Mouse (Mus musculus) urinary bladder, postnatal 10 days (tissue): Measurements from ENCODE around the gene Tdrd5.
"Not testable (repeated sequence)": the region's sequence is repeated elsewhere in the genome, so short reads cannot be mapped to it uniquely, and the experiment has no call there.

Source experiments
- DNase-seq: peaks from one replicate; pipeline ENCODE4 v3.0.0; 2022; ENCODE audit warnings: low spot score

Gene Tdrd5

DNA sequence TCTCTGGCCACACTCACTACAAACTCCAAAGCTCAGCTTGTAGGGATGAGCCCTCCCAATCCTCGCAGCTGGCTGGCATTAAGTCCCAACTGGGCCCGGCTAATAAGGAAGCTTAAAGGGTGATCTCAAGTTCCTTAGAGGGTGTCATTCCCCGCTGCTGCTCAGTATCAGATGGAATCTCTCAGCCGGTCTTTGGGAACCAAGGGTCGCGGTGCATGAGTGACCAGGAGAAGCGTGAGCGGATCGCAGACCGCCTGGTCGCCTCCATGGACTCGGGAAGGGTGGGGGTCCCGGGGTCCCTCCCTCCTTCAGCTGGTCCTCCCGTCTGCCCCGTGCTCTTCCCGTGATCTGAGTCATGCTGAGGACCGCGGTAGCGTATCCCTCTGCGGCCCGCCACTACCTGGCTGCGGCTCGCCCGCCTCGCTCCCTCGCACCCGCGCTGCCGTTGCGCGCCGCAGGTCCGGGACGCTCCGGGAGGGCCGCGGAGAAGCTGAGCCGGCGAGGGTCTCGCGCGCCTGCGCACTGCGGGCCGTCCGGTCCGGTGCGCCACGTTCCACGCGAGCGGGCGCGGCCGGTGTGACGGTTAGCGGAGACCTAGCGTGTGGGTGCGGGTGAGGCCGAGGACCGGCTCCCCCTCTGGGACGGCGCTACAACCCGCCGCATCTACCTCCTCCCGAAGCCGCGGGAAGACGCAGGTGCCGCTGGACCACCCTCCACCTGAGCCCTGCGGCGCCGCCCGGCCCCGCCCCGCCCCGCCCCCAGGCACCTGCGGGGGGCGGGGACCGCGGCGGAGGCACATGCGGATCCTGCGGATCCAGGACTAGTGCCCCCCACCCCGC is at the start of gene Tdrd5:
Gene Tdrd5 (minus strand): TSS at position 754 of the 839 bp plus-strand sequence.
- no peak for DNase-seq

DNA sequence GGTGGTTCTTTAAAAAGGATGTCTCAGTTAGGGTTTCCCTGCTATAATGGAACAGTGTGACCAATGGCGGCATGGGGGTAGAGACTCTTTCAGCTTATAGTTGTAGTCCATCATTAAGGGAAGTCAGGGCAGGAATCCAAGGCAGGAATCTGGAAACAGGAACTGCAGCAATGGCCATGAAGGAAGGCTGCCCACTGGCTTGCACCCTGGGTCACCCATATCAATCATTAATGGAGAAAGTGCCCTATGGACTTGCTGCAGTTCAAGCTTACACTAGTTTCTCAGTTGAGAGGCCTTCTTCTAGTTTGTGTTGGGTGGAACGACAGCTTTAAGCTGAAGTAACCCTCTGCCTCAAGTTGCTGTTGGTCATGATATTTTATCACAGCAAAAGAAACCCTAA is 49.0 kb upstream of the Tdrd5 start:
- no peak for DNase-seq

DNA sequence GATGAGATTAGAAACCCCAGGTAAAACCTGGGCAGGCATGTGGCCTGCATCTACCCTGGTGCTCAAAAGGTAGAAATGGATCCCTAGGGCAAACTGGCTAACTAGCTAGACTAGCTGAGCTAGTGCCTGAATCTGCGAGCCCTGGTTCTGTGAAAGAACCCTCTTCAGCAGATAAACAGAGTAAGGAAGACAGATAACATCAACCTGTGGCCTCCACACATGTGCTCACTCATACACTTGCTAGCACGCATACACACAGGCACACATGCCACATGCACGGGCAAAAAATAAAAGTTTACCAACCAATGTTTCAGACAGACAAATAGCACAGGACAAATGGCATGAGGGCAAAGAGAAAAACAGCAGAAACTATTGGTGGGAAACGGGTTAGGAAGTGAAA is 47.0 kb upstream of the Tdrd5 start:
- no peak for DNase-seq

DNA sequence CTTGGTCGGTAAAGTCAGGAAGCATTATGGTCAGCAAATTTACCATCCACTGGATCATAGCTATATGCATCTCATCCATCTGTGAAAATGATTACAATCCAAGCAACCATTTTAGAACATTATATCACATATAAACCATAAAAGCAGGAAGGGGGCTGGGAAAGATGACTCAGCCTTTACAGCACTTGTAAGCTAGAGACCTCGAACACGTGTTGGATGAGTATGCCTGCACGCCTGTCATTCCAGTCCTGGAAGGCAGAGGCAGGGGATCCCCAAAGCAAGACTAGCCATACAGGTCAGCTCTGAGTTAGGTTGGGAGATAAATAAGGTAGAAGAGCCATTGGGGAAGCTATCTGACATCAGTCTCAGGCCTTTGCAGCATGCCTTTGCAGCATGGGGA is 45.6 kb upstream of the Tdrd5 start:
- no peak for DNase-seq

DNA sequence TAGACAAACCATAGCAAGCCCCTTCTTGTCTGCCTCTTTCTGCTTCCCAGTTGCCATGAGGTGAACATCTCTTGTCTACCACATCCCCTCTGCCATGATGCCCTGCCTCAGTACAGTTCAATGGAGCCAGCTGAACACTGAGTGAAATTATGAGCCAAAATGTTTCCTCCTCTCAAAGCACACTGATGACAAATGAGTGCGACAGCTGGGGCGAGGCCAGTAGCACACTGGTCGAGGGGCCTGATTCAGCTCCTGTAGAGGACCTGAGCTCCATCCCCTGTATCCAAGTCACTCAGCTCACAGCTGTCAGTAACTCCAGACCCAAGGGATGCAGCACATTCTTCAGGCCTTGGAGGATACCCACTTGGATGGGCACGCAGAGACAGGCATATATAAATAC is 42.2 kb upstream of the Tdrd5 start:
- no peak for DNase-seq

DNA sequence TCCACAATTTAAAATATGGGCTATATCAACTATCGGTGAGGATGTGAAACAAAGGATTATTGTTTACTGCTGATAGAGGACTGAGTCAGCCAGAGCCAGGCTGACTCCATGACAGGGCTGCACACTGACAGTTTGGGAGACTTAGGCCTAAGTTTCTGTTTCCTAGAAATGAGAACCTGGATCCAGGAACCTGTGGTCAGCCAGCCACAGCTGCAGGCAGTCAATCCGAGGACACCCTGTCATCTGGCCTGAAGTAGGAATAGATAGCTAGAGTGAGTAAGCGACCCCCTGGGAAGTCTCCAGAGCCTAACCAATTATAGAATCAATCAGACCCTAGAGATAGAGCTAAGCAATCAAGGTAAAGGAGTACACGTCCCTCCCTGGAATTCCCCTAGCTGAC is 41.0 kb upstream of the Tdrd5 start:
- no peak for DNase-seq

GRCm38 (mm10) chr1:156340847-156341246 is 37.4 kb upstream of the Tdrd5 start:
- DNase-seq = no peak

GRCm38 (mm10) chr1:156323126-156323525 is 19.7 kb upstream of the Tdrd5 start:
- no peak for DNase-seq

GRCm38 (mm10) chr1:156310630-156311029 is 7.2 kb upstream of the Tdrd5 start, which contains the start of gene Nphs2:
TSS of gene Nphs2 (plus strand) at chr1:156310727.
- no peak for DNase-seq

- no peak for DNase-seq
Measured at GRCm38 (mm10) chr1:156308595-156308994, 5.1 kb upstream of the Tdrd5 start.

GRCm38 (mm10) chr1:156290016-156290415 is 13.4 kb downstream of the Tdrd5 start:
- DNase-seq = no peak

DNA sequence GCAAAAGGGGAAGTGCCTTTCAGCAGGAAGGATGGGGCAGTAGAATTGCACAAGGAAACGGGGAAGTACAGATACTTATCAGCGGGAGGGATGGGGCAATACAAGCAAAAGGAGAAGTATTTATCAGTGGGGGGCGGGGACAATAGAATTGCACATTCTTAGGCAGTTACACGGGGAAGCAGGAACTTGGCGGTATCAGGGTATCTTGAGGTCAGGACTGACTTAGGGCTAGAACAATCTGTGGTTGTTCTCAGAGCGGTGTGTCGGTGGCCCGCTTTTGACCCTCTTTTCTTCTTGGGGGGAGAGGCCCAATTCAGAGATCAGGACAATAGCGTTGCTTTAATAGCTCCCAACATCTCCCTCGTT is 14.3 kb downstream of the Tdrd5 start:
- DNase-seq = not testable (repeated sequence)

DNA sequence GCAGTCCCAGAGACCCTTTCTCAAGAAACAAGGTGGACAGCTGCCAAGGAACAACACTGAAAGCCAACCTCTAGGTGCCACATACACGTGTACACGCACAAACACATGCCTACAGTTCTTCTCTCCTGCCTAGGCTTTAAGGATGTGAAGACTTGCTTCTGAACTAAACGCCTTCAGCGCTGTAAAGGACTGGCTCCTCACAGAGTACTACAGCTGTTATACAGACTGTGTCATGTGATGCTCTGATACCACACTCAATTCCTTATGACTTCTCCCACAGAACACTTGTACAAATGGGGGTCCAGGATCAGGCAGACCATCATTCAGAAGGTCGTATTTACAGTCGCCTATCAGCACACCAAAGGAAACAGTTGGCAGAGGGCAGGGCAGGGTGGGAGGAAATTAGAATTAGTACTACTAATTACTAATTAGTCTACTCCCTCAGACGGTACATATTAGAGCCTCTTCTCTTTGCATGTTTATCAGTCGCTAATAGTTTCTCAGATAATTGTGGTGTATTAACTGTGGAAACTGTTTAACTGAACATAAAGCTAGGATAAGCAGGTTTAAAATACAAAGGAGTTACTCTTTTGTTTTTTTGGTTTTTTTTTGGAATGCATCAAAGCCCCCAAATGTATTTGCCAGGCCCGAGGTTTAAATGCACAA is 14.8 kb downstream of the Tdrd5 start:
- no peak for DNase-seq

- no peak for DNase-seq
Measured at GRCm38 (mm10) chr1:156285541-156285896, 17.9 kb downstream of the Tdrd5 start.

DNA sequence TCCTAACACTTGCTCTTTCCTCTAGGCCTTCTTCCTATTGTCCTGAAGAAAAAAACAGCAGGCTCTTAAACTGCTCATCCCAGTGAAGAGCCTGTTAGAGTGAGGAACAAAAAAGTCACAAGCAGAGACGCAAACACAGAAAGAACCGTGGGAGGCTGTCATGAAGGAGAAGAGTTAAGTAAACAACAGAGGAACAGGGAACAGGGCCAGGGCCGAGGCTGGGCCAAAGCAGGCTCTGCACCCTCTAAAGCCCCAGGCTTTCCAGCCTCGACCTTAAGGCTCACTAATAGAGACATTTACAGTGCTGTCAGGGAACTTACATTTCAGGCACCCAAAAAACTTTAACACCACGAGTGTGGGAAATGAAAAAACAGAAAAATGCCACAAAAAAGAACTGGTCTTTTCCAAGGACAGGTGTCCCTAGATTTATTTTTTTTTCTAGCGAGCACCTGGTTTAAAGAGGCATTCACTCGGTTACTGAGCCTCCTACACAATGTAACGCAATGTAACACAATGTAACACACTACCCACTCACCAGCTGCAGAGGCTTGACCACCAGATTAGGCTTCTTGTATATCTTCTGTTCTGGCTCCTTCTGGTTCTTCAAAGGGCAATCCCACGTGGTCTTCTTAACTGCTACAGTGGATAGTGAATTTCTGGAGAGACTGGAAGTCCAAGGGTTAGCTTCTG is 18.5 kb downstream of the Tdrd5 start:
- no peak for DNase-seq

GRCm38 (mm10) chr1:156284207-156284606 is 19.3 kb downstream of the Tdrd5 start:
- DNase-seq = no peak

GRCm38 (mm10) chr1:156280131-156280530 is 23.3 kb downstream of the Tdrd5 start:
- DNase-seq = no peak

- no peak for DNase-seq
Measured at GRCm38 (mm10) chr1:156273647-156274046, 29.8 kb downstream of the Tdrd5 start.

DNA sequence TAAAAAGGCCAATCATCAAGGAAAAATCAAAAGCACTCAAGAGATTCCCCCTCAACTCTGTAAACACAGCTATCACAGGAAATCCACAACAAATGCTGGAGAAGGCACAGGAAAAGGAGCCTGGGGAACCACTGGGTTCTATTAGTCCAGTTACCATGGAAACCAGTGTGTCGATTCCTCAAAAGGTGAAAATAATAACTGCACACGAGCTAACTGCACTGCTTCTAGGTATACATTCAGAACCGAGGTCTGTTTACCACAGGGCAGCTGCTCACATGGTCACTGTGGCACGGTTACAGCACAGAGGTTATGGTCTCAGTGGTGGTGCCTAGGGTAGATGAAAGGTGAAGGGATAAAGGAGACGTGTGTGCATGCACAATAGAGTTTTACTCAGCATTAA is 31.8 kb downstream of the Tdrd5 start:
- DNase-seq = no peak

DNA sequence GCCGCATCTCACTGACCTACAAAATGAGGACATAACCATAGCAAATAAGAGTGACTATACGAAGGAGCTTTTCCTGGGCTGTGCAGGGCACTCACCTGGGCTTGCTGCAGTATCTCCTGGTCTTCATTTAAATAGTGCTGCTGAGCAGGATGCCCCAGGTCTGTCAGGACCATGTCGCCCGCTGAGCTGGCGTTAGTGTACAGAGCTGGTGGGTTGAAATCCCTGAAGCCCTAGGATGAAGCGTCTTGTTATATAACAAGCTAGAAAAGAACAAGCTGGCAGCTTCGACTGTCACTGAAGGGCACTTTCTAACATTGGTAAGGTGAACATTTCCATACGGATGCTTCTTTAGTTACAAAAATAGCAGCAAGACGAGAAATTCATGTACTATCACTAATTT is 33.0 kb downstream of the Tdrd5 start:
- no peak for DNase-seq

DNA sequence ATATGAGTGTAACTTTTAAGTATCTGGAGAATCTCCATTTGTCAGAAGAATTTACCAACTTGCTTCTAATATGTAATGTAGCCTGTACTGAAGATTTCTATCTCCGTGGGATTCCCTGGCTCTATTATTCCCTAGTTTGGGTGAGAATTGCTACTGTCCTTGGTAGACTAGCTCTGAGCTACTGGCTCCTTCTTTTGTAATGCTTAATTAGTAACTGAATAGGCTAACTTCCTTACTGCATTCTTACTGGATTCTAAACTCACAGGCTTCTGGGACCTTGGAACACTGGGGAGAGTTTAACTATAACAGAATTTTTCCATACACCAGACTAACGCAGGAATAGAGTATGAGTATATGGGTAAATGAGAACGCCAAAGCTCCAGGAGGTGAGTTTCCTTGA is 34.9 kb downstream of the Tdrd5 start:
- DNase-seq = not testable (repeated sequence)

DNA sequence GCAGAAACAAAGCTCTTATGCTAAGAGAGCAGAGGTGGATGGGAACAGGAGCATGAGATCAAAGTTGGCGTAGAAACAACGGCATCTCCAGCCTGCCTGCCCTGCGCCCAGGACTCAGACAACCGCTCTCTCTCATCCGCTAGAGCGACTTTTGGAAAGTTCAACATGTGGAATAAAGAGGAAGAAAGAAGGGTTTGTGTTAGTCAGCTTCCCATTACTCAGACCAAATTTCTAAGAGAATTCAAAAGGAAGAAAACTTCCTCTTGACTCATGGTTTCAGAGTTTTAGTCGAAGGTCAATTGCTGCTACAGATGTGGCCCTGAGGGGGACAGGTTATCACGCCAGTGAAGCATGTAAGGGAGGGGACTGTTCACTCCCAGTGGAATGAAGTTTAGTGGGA is 39.5 kb downstream of the Tdrd5 start:
- no peak for DNase-seq

GRCm38 (mm10) chr1:156263352-156263751 is 40.1 kb downstream of the Tdrd5 start:
- peak; percentile 34 for DNase-seq
